Mouse (Mus musculus) neutrophil, adult 65 days (primary cell): Measurements from ENCODE around the gene Ulk4. TPM values are rescaled to one million over a fixed set of nuclear protein-coding genes. Genes with fewer than 3 reads are reported as not detected.

ENCODE experiments used
- total RNA-seq: library from RNA; stranded (reverse); gene quantifications from 2 replicates; pipeline ENCODE4 v1.2.4, GENCODE M21; 2023

Ulk4 gene
- total RNA-seq, result 0.20 and 0.76 TPM in 2 replicates

DNA sequence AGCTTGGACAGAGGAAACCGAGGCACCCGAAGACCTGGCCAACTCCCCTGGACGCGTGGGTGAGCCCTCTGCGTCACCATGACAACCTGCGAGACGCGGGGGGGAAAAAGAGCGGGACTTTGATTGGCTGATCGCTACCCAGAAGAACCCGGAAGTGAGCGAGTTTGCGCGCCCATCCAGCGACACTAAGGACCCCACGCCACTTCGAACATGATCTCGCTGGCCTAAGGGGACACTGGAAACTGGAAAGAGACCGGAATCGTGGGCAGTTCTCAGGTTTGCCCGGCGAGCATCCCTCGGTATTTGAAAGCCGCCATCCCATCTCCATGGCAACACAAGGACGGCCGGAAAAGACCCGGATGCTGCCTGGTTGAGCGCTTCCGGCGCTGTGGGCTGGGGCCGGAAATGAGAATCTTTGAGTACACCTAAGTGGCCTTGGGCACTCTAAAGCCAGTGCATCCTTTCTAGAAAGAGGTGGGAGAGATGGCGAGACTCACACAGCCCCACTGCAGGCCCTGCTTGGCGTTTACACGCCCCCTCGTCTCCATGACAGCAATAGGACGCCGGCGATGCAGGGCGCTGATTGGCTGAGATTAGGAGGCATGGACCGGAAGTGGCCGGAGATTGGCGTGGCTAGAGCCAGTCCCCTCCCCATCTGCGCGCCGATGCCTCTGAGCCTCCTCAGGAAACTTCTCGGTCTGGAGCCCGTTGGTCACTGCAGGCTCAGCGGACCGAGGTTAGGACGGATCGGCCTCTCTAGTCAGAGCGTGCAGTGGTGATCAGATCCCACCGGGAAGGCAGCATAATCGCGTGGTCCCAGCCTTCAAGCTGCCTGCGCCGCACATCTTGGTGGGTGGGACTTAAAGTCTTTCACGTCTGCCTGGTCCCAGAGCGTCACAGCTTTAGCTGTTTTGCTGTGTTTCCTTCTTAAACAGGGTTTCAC, at the start of gene Ulk4:
Gene Ulk4 (minus strand): TSS at position 80 of the 943 bp plus-strand sequence.

DNA sequence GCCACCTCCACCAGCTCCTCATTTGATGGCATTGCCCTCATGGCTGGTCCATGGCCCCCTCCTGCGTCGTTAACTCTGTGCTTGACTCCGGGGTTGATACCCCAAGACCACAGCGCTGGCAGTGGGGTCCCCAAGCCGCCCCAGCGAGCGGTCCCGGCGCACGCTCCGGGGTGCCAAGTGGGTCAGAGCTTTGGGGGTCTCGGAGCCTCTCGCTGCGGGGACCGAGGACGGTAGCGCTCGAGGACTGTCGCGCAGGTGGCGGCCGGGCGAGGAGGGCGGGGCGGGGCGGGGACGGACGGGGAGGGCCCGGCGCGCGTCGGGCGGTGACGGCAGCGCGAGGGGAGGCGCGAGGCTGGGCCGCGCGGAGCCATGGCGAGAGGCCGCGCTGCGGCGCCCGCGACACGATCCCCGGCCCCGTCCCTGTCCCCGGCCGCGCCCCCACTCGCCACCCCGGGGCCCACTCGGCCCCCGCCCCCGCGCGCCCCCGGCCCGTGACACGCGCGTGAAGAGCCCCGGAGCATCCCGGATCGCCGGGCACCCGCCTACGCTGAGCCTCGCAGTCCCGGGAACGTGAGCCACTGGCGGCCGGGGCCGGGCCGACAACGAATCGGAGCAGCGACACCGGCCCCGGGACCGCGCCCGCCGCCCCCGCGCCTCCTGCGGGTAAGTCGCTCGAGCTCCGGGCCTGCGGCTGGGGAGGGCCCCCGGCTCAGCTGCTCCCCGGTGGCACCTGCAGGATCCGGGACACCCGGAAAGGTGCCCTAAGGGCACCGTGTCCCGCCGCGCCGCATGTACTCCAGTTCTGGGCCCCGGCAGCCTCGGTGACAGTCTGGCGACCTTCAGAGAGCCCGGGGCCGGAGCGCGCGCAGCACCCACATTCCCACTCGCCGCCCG, 20.4 kb upstream of the Ulk4 start, which contains the start of gene Trak1:
Gene Trak1 (plus strand): TSS at position 332 of the 894 bp plus-strand sequence.

DNA sequence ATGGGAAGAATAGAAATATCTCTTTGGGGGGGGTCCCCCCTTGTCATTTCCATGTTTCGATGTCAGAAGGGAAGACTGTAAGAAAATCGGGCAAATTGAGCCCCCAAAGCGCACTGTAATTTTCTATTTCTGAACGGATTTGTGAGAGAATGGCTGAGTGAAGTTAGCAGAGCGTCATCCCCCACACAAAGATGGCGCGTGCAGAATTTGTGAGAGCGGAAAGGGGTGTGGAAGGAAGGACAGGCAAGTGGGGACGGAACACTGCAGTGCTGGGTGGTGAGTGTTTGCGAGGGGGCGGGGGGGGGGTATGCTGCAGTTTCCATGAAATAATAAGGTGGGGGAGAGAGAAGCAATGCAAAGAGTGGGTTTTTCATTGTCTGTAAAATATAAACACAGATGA, 347.9 kb downstream of the Ulk4 start, which contains the start of gene Ctnnb1:
Gene Ctnnb1 (plus strand): TSS at position 136 of the 400 bp plus-strand sequence.

Other genes starting within 250 kb of the Ulk4 start
- gene Trak1, start 20.3 kb upstream of the Ulk4 start, total RNA-seq, result 50.0 and 60.1 TPM in 2 replicates
- not detected in 2 replicates for gene Cck, start 218.5 kb upstream of the Ulk4 start, total RNA-seq